Mouse (Mus musculus): ENCODE results near the gene Tcl1b3. TPM values are rescaled to one million over a fixed set of nuclear protein-coding genes. Genes with fewer than 3 reads are reported as not detected.

Tcl1b3 gene
- not detected for polyA plus RNA-seq (2017; shearing (Covaris generic))

DNA sequence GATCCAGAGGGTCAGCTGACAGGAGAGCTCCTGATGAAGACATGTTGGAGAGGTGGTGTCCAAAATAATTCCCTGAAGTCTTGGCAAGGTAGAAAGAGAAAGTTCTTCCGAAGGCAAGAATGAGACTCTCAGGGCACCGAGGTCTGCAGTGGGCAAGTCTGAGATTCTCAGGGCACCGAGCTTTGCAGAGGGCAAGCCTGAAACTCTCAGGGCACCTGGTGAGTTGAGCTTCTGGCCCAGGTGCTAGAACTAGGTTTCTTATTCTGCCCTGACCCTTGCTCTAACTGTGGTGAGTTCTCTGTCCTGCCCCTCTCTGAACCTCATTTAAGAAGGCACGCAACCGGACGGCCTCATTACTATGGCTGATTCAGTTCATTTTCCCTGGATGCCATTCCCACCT, at the start of gene Tcl1b3:
TSS of gene Tcl1b3 (plus strand) at position 301 of the 400 bp plus-strand sequence.

DNA sequence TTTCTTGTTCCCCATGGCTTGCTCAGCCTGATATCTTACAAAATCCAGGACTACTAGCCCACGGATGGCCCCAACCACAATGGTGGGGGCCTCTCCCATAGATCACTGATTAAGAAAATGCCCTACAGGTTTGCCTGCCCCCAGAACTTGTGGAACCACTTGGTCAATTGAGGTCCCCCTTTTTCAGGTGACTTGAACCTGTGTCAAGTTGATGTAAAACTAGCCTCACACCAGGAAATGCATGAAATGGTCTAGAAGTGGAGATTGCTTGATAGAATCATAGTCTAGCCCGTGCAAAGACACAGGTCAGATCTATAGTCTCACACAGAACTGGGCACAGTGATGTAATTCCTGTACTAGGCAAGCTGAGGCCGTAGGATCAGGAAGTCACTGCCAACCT, 45.1 kb upstream of the Tcl1b3 start, which contains the start of gene Tcl1b2:
TSS of gene Tcl1b2 (plus strand) at position 301 of the 400 bp plus-strand sequence.

DNA sequence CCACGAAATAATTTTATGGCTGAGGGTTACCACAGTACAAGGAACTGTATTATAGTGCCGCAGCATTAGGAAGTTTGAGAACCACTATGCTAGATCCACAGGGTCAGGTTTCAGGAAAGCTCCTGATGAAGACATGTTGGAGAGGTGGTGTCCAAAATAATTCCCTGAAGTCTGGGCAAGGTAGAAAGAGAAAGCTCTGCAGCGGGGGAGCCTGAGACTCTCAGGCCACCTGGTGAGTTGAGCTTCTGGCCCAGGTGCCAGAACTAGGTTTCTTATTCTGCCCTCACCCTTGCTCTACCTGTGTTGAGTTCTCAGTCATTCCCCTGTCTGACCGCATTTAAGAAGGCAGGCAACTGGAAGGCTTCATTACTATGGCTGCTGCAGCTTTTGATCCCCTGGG, 31.5 kb upstream of the Tcl1b3 start, which contains the start of gene Tcl1b1:
TSS of gene Tcl1b1 (plus strand) at position 301 of the 400 bp plus-strand sequence.

DNA sequence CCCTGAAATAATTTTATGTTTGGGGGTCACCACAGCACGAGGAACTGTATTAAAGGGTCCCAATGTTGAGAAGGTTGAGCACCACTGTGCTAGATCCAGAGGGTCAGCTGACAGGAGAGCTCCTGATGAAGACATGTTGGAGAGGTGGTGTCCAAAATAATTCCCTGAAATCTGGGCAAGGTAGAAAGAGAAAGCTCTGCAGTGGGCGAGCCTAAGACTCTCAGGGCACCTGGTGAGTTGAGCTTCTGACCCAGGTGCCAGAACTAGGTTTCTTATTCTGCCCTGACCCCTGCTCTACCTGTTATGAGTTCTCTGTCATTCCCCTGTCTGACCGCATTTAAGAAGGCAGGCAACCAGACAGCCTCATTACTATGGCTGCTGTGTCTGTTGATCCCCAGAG, 14.8 kb upstream of the Tcl1b3 start, which contains the start of gene Tcl1b5:
TSS of gene Tcl1b5 (plus strand) at position 301 of the 400 bp plus-strand sequence.

DNA sequence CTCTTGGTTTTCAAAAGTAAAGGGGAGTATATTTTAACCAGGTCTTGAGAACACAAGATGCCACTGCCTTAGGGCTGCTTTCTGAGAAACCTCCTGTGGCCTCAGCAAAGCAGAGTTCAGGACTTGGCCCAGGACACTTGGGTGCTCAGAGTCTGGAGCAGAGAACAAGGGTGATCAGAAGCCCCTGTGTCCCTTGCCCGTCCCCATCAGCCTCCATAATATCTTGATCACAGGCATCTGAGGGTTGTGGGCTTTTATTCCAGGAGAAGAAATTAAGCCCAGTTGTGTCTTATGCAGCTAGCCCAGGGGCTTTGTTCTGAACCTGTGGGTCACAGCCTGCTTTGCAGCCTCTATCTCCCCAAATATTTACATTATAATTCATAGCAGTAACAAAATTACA, 10.8 kb downstream of the Tcl1b3 start, which contains the start of gene Tcl1b4:
TSS of gene Tcl1b4 (plus strand) at position 301 of the 400 bp plus-strand sequence.

DNA sequence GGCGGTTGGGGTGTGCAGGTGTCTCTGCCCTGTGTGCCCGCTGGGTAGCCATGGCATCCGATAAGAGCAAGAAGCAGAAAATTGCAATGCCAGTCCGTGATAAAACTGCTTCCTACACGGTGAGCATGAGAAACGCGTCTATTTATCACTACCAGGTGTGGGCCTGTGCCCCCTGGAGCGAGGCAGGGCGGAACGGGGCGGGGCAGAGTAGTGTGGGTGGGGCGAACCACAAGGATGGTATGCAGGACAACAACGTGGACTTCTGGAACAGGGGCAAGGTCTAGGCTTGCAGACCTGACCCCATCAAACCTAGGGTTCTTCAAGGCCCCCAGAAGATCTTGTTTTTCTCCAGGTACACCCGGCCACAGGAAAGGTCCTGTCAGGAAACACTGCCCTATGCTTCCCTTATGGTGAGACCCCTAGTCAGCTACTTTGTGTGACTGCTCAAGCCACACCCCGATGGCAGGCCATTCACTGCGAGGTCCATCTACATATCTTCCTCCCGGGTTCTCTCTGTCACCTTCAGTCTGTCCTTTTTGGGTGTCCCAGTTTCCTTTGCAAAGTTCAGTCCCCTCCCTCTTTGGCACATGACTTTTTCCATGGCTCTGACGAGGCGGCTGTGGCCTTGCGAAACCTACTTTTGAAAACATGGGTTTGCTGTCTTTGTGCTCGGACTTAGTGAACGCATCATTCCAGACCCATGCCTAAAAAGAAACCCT, 31.9 kb downstream of the Tcl1b3 start, which contains the start of gene Tcl1:
TSS of gene Tcl1 (minus strand) at position 193 of the 719 bp plus-strand sequence.

Other genes starting within 250 kb of the Tcl1b3 start
- gene Syne3, start 181.2 kb upstream of the Tcl1b3 start, polyA plus RNA-seq (2017; shearing (Covaris generic)) = 3.2 TPM
- gene Glrx5, start 158.4 kb upstream of the Tcl1b3 start, polyA plus RNA-seq (2017; shearing (Covaris generic)) = 63.7 TPM
- gene Tcl1b2, start 45.0 kb upstream of the Tcl1b3 start, polyA plus RNA-seq (2017; shearing (Covaris generic)) = not detected
- not detected for gene Tcl1b1, start 31.4 kb upstream of the Tcl1b3 start, polyA plus RNA-seq (2017; shearing (Covaris generic))
- not detected for gene Tcl1b5, start 14.7 kb upstream of the Tcl1b3 start, polyA plus RNA-seq (2017; shearing (Covaris generic))
- gene Tcl1b4, start 10.9 kb downstream of the Tcl1b3 start, polyA plus RNA-seq (2017; shearing (Covaris generic)) = not detected
- gene Tcl1, start 31.8 kb downstream of the Tcl1b3 start, polyA plus RNA-seq (2017; shearing (Covaris generic)) = not detected
- not detected for gene Tunar, start 142.8 kb downstream of the Tcl1b3 start, polyA plus RNA-seq (2017; shearing (Covaris generic))